Mouse (Mus musculus) heart, adult 2 months (tissue): ENCODE results near the gene Unc13a.

Experiments
- CTCF ChIP-seq: fragments of 200-600 bp; IDR thresholded peaks from 2 replicates; pipeline ENCODE4 v1.8.1; 2022; ENCODE audit warnings: antibody characterized with exemption, mild to moderate bottlenecking, moderate library complexity
- EP300 ChIP-seq: fragments of 200-500 bp; IDR thresholded peaks from 2 replicates; pipeline ENCODE4 v1.6.1; 2011; ENCODE audit warnings: low read depth, low read length, control low read depth; ENCODE audit not compliant: insufficient read depth
- POLR2A ChIP-seq: fragments of 200-500 bp; IDR thresholded peaks from 2 replicates; pipeline ENCODE4 v1.6.1; 2011; ENCODE audit warnings: mild to moderate bottlenecking, low read depth, low read length, control low read depth; ENCODE audit not compliant: insufficient read depth

DNA sequence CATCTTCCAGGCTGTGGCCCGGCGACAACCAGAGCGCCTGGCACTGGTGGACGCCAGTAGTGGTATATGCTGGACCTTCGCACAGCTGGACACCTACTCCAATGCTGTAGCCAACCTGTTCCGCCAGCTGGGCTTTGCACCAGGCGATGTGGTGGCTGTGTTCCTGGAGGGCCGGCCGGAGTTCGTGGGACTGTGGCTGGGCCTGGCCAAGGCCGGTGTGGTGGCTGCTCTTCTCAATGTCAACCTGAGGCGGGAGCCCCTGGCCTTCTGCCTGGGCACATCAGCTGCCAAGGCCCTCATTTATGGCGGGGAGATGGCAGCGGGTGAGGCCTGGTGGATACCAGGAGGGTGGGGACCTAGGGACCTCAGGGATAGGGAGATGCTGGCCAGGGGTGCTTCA lies 92.1 kb downstream of the Unc13a start:
- TF ChIP-seq CTCF (no peak), EP300 (peak; percentile 58; the same call in 1 of the 2 replicates), POLR2A (no peak)
